Mouse (Mus musculus) lung, postnatal 0 days (tissue): ENCODE results near the gene Ints13.

Experiments
- CTCF ChIP-seq: IDR thresholded peaks from 2 replicates; pipeline ENCODE4 v1.5.1; 2016; ENCODE audit warnings: antibody characterized with exemption, mild to moderate bottlenecking
- EP300 ChIP-seq: IDR thresholded peaks from 2 replicates; pipeline ENCODE4 v1.6.1; 2016; ENCODE audit warnings: antibody characterized with exemption, mild to moderate bottlenecking, control low read depth

DNA sequence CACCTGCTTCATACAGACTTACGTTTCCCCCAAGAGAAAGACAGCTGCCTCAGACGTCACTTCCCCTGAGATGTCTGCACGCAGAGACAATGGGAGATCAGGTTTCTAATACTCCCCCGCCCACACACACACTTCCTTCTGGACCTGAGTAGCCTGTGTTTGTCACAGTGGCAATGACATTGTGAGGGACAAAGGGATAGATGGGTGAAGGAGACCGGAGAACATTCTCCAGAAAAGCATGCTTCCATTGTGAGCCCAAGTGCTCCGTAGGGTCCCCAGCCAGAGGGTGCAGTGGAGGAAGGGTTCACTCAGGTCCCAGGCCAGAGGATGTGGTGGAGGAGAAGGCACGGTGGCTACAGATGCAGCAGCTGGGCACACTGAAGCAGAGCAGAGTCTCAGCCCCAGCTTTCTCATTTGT, 63.1 kb downstream of the Ints13 start:
- TF ChIP-seq CTCF: no peak
- TF ChIP-seq EP300: no peak
